Mouse (Mus musculus) olfactory bulb, adult 2 months (tissue): Measurements from ENCODE around the gene Caprin1. TPM values are rescaled to one million over a fixed set of nuclear protein-coding genes. Genes with fewer than 3 reads are reported as not detected.
A peak's percentile ranks its signal among the peaks of the same experiment; 100 is the strongest.

Experiments used
- H3K27ac ChIP-seq: fragments of 200-500 bp; 2 replicates; pipeline ENCODE4 v1.5.1; 2012; ENCODE audit warnings: low read depth, low read length; ENCODE audit not compliant: insufficient read depth
- H3K4me1 ChIP-seq: fragments of 200-500 bp; 2 replicates; pipeline ENCODE4 v1.6.1; 2012; ENCODE audit warnings: low read length; ENCODE audit not compliant: control insufficient read depth, insufficient read depth
- H3K4me3 ChIP-seq: fragments of 200-500 bp; 2 replicates; pipeline ENCODE4 v1.5.1; 2012; ENCODE audit warnings: mild to moderate bottlenecking, low read depth, low read length, moderate library complexity; ENCODE audit not compliant: insufficient read depth
- CTCF ChIP-seq: fragments of 200-500 bp; IDR thresholded peaks from 2 replicates; pipeline ENCODE4 v1.5.1; 2012; ENCODE audit warnings: low read depth, mild to moderate bottlenecking, low read length, moderate library complexity; ENCODE audit not compliant: insufficient read depth
- POLR2A ChIP-seq: fragments of 200-500 bp; IDR thresholded peaks from 2 replicates; pipeline ENCODE4 v1.6.1; 2012; ENCODE audit warnings: mild to moderate bottlenecking, low read depth, low read length, moderate library complexity; ENCODE audit not compliant: insufficient read depth
- WGBS: fragments of 180-500 bp; shearing (Covaris S2); methylation state at CpG from one replicate; pipeline ENCODE4 v1.1.7; 2018; 5-methylcytosine and 5-hydroxymethylcytosine counted together
- polyA plus RNA-seq: library from polyadenylated mRNA; stranded (reverse); fragments of >200 nt; gene quantifications from 2 replicates; pipeline ENCODE4 v1.2.4, GENCODE M21; 2012; ENCODE audit warnings: low replicate concordance; ENCODE audit not compliant: missing spikeins, insufficient read depth, insufficient read length

Caprin1 gene
- polyA plus RNA-seq = 392 TPM in 1 of 2 replicates, not detected in the other

- TF ChIP-seq POLR2A = peak; percentile 65
- no peak for TF ChIP-seq CTCF
- Histone ChIP-seq H3K4me1 (peaks cover 2% of the 10 kb centered on the region; the same call in 1 of the 2 replicates), H3K4me3 (peak within 1 kb of the TSS; percentile 87), H3K27ac (peak within 1 kb of the TSS; percentile 97)
- WGBS = under 1% methylated on average over 33 of the region's 33 CpGs
Measured at GRCm38 (mm10) chr2:103797491-103798009, at the start of gene Caprin1. TSS of gene Caprin1 (minus strand) at chr2:103797649.

GRCm38 (mm10) chr2:103846875-103847274 lies 49.4 kb upstream of the Caprin1 start:
- Histone ChIP-seq H3K4me1 (no peaks in the 10 kb centered on the region), H3K4me3 (no peak overlapping the region), H3K27ac (no peak overlapping the region)
- 91% methylated on average over 1 of the region's 1 CpGs for WGBS
- TF ChIP-seq POLR2A (no peak), CTCF (no peak)

- 92% methylated on average over 4 of the region's 4 CpGs for whole genome bisulfite sequencing
- Histone ChIP-seq H3K27ac (no peak overlapping the region), H3K4me3 (no peak overlapping the region), H3K4me1 (no peaks in the 10 kb centered on the region)
- TF ChIP-seq POLR2A = no peak
- no peak for TF ChIP-seq CTCF
Measured at GRCm38 (mm10) chr2:103846271-103846670, 48.8 kb upstream of the Caprin1 start.

GRCm38 (mm10) chr2:103844016-103844415 lies 46.6 kb upstream of the Caprin1 start:
- H3K4me1 ChIP-seq = no peaks in the 10 kb centered on the region
- TF ChIP-seq CTCF (no peak), POLR2A (no peak)
- H3K4me3 ChIP-seq = no peak overlapping the region
- no peak overlapping the region for H3K27ac ChIP-seq
- 95% methylated on average over 2 of the region's 2 CpGs for WGBS

GRCm38 (mm10) chr2:103843321-103843720 lies 45.9 kb upstream of the Caprin1 start:
- TF ChIP-seq POLR2A = no peak
- TF ChIP-seq CTCF = no peak
- Histone ChIP-seq H3K27ac (no peak overlapping the region), H3K4me3 (no peak overlapping the region), H3K4me1 (no peaks in the 10 kb centered on the region)
- WGBS = 95% methylated on average over 13 of the region's 13 CpGs

GRCm38 (mm10) chr2:103842299-103842698 lies 44.9 kb upstream of the Caprin1 start:
- no peak for TF ChIP-seq CTCF
- TF ChIP-seq POLR2A = no peak
- 89% methylated on average over 5 of the region's 5 CpGs for WGBS
- no peak overlapping the region for H3K27ac ChIP-seq
- no peak overlapping the region for H3K4me3 ChIP-seq
- no peaks in the 10 kb centered on the region for H3K4me1 ChIP-seq

- no peak for TF ChIP-seq CTCF
- no peak for TF ChIP-seq POLR2A
- Histone ChIP-seq H3K4me3 (no peak overlapping the region), H3K4me1 (no peaks in the 10 kb centered on the region), H3K27ac (no peak overlapping the region)
- WGBS = 72% methylated on average over 3 of the region's 3 CpGs
Measured at GRCm38 (mm10) chr2:103838483-103838882, 41.0 kb upstream of the Caprin1 start.

GRCm38 (mm10) chr2:103837166-103837565 lies 39.7 kb upstream of the Caprin1 start:
- no peaks in the 10 kb centered on the region for H3K4me1 ChIP-seq
- H3K4me3 ChIP-seq = no peak overlapping the region
- H3K27ac ChIP-seq = no peak overlapping the region
- TF ChIP-seq POLR2A (no peak), CTCF (no peak)
- WGBS = 83% methylated on average over 4 of the region's 4 CpGs

GRCm38 (mm10) chr2:103835614-103836395 lies 38.4 kb upstream of the Caprin1 start:
- WGBS = 71% methylated on average over 11 of the region's 11 CpGs
- H3K4me1 ChIP-seq = no peaks in the 10 kb centered on the region
- no peak for TF ChIP-seq POLR2A
- TF ChIP-seq CTCF = no peak
- no peak overlapping the region for H3K4me3 ChIP-seq
- H3K27ac ChIP-seq = no peak overlapping the region
